Mouse (Mus musculus) heart, adult 2 months (tissue): ENCODE data around the gene Calr. TPM values are rescaled to one million over a fixed set of nuclear protein-coding genes. Genes with fewer than 3 reads are reported as not detected.

Source experiments
- DNase-seq, 2 experiments: peaks; one replicate each; pipeline ENCODE4 v3.0.0; 2021
- H3K27ac ChIP-seq: fragments of 200-600 bp; 2 replicates; pipeline ENCODE4 v1.8.1; 2022
- H3K27me3 ChIP-seq: fragments of 200-500 bp; 2 replicates; pipeline ENCODE4 v1.6.1; 2012; ENCODE audit warnings: mild to moderate bottlenecking, low read length, inconsistent platforms, mixed read lengths; ENCODE audit not compliant: control insufficient read depth, insufficient read depth
- H3K36me3 ChIP-seq: fragments of 200-500 bp; 2 replicates; pipeline ENCODE4 v1.6.1; 2012; ENCODE audit warnings: low read length, inconsistent platforms; ENCODE audit not compliant: control insufficient read depth, insufficient read depth
- H3K4me1 ChIP-seq: fragments of 200-500 bp; 2 replicates; pipeline ENCODE4 v1.6.1; 2011; ENCODE audit warnings: low read length; ENCODE audit not compliant: control insufficient read depth, insufficient read depth
- H3K4me3 ChIP-seq: fragments of 200-600 bp; 2 replicates; pipeline ENCODE4 v1.8.1; 2022
- H3K79me2 ChIP-seq: fragments of 200-500 bp; replicated peaks from 2 replicates; pipeline ENCODE4 v1.6.1; 2012; ENCODE audit warnings: mild to moderate bottlenecking, inconsistent platforms, low read length, moderate library complexity, mixed read lengths; ENCODE audit not compliant: control insufficient read depth, insufficient read depth
- H3K9ac ChIP-seq: fragments of 200-500 bp; 2 replicates; pipeline ENCODE4 v1.6.1; 2012; ENCODE audit warnings: low read depth, mild to moderate bottlenecking, control low read depth, inconsistent platforms, low read length, mixed read lengths
- CTCF ChIP-seq: fragments of 200-600 bp; IDR thresholded peaks from 2 replicates; pipeline ENCODE4 v1.8.1; 2022; ENCODE audit warnings: antibody characterized with exemption, mild to moderate bottlenecking, moderate library complexity
- EP300 ChIP-seq: fragments of 200-500 bp; IDR thresholded peaks from 2 replicates; pipeline ENCODE4 v1.6.1; 2011; ENCODE audit warnings: low read depth, low read length, control low read depth; ENCODE audit not compliant: insufficient read depth
- POLR2A ChIP-seq: fragments of 200-500 bp; IDR thresholded peaks from 2 replicates; pipeline ENCODE4 v1.6.1; 2011; ENCODE audit warnings: mild to moderate bottlenecking, low read depth, low read length, control low read depth; ENCODE audit not compliant: insufficient read depth
- WGBS: fragments of 180-500 bp; shearing (Covaris S2); methylation state at CpG from one replicate; pipeline ENCODE4 v1.1.7; 2018; 5-methylcytosine and 5-hydroxymethylcytosine counted together
- intact Hi-C: fragments of 180-260 bp; cut with DNase I; formaldehyde crosslinking; loops from one replicate; pipeline ENCODE4 v1.15.1; 2025
- polyA plus RNA-seq: library from polyadenylated mRNA; depleted of rRNA; stranded (reverse); fragments of >200 nt; gene quantifications from 2 replicates; pipeline ENCODE4 v1.2.3, GENCODE M21; 2012
- total RNA-seq, 2 experiments: library from RNA; stranded (reverse); gene quantifications; 2 replicates each; pipeline ENCODE4 v1.2.3; 2021

Calr gene
- total and polyA plus RNA-seq, 3 experiments: 154 to 416 (median 352) TPM

DNA sequence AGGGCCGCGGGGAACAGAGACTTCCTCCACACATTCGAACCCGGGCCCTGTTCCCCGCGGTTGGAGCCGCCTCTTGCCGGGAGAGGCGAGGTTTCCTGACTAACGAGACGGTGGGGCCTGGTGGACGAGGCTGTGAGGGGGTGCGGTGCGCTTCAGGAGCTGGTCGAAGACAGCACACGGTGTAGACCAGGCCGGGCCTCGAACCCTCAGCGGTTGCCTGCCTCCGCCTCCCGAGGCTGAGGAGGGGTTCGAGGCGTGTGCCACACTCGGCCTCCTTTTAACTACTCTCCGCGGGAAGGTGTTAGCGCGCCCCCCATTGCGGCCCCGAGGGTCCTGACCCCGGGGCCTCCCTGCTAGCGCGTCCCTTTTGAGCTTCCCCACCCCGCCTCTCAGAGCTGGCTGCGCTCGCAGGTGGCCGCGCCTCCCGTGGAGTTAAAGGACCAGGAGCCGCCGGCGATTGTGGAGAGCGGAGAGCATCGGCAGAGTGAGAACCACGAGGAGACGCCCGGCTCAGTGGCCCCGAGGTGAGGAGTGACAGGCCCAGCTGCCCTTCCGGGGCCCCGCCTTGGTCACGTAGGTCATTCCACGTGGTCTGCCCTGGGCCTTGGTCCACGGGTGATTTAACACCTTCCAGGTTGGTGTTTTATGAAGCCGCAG lies 25.7 kb upstream of the Calr start:
- 3% methylated on average over 54 of the region's 54 CpGs for WGBS
- H3K27ac ChIP-seq: no peak overlapping the region
- intact Hi-C loops: no loop called here
- peak; percentile 29 to 34 for DNase-seq
- peaks cover 3% of the 10 kb centered on the region; the same call in 1 of the 2 replicates for H3K4me1 ChIP-seq
- peak overlapping the region; percentile 50 for H3K4me3 ChIP-seq
- no peaks in the 10 kb centered on the region for H3K79me2 ChIP-seq
- H3K27me3 ChIP-seq: no peaks in the 10 kb centered on the region
- H3K36me3 ChIP-seq: no peaks in the 10 kb centered on the region
- peak overlapping the region; percentile 48 for H3K9ac ChIP-seq
- no peak for TF ChIP-seq POLR2A
- TF ChIP-seq EP300: no peak
- no peak for TF ChIP-seq CTCF

DNA sequence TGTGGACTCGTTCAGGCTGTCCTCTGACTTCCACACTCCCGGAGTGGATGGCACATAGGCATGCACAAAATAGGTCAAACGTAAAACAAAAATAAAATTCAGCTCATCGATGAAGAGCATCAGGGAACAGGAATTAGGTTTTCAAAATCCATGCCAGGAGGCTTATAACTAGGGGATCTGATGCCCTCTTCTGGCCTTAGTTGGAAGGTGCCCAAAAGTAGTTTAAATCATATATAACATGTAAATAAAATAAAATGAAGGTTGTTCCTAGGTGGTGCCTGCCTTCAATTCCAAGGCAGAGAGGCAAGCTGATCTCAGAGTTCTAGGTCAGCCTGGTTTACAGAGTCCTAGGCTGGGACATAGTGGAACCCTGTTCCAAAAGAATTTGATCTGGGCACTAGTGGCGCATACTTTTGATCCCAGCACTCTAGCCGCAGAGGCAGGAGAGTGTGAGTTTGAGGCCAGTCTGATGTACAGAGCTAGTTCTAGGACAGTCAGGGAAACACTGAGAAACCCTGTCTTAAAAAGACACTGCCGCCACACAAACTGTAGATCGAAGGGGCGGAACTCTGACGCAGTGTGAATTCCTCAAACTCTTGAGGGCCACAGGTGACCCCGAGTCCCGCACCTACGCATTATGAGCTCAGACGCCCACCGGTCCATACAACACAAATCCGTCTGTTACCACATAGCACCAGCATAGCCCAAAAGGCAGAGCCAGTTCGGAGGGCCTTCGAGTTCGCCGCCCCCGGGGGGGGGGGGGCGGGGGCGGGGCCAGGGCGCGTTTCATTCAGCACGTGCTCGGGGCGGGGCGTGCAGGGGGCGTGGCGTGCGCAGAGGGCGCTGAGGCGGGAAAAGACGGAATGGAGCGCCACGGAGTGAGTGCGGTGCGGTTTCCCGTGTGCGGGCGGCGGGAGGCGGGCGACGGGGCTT lies 24.9 kb upstream of the Calr start, which contains the start of gene Syce2:
TSS of gene Syce2 (plus strand) at position 736 of the 933 bp plus-strand sequence.
- intact Hi-C loops: no loop called here
- H3K4me1 ChIP-seq: peaks cover 3% of the 10 kb centered on the region; the same call in 1 of the 2 replicates
- no peak within 1 kb of the TSS for H3K27ac ChIP-seq
- no peaks in the 10 kb centered on the region for H3K79me2 ChIP-seq
- 12% methylated on average over 44 of the region's 46 CpGs for WGBS
- TF ChIP-seq CTCF: peak; percentile 50
- no peak for TF ChIP-seq EP300
- peak; percentile 83 to 85 for DNase-seq
- H3K9ac ChIP-seq: peak within 1 kb of the TSS; percentile 48
- H3K36me3 ChIP-seq: no peaks in the 10 kb centered on the region
- no peaks in the 10 kb centered on the region for H3K27me3 ChIP-seq
- peak within 1 kb of the TSS; percentile 50 for H3K4me3 ChIP-seq

DNA sequence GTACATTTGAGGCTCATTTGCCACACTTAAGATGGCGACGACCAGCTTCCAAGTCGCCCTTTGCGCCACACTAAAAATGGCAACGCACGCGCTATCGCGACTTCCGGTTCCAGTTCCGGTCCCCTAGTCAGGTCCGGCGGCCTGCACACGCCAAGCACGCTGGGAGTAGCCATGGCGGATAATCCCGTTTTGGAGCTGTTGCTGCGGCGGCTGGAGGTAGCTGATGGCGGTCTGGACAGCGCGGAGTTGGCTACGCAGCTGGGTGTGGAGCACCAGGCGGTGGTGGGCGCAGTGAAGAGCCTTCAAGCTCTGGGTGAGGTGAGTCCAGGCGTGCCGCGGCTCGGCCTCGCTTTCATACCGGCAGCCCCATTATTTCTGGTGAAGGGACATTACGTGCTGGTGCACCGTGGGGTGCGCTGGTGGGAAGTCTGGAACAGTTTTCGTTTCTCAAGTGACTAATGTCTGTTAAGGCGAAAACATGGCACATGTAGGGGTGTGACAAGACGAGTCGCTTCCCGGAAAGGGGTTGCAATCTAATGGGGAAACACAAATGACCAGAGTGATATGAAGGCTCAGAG lies 10.2 kb upstream of the Calr start, which contains the start of gene Farsa:
TSS of gene Farsa (plus strand) at position 126 of the 578 bp plus-strand sequence.
- Histone ChIP-seq H3K4me3 (peak within 1 kb of the TSS; percentile 73), H3K27me3 (no peaks in the 10 kb centered on the region), H3K79me2 (0 out of 2 replicates have a peak, but pooled peaks cover 1% of the 10 kb centered on the region), H3K9ac (peak within 1 kb of the TSS; percentile 98), H3K36me3 (no peaks in the 10 kb centered on the region; the same call in 1 of the 2 replicates), H3K27ac (peak within 1 kb of the TSS; percentile 92), H3K4me1 (no peaks in the 10 kb centered on the region)
- peak; percentile 92 for TF ChIP-seq POLR2A
- TF ChIP-seq CTCF: no peak
- peak; percentile 82; the same call in 1 of the 2 replicates for TF ChIP-seq EP300
- under 1% methylated on average over 39 of the region's 39 CpGs for WGBS
- DNase-seq: peak; percentile 93 to 94
- intact Hi-C loops: loop anchor here (1.0 to 5.0 kb wide), 3 partner anchors 9 to 110 kb away; partner anchors contain the start of genes Gm49661, Prdx2 and Rnaseh2a

DNA sequence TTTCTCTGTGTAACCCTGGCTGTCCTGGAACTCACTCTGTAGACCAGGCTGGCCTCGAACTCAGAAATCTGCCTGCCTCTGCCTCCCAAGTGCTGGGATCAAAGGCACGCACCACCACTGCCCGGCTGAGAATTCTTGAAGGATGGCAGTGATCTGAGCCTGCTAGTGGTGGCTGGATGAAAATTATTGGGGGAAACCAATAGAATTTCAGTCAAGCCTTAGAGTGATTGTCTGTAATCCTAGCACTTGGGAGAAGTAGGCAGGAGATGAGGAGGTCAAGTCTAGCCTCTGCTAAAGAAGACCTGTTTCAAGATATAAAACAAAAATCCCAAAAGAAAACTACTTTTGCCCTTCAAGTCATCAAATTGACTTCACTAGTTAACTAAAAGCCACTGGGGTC lies 9.7 kb upstream of the Calr start:
- Histone ChIP-seq H3K4me3 (no peak overlapping the region), H3K27ac (no peak overlapping the region), H3K79me2 (0 out of 2 replicates have a peak, but pooled peaks cover 1% of the 10 kb centered on the region), H3K27me3 (no peaks in the 10 kb centered on the region), H3K9ac (no peak overlapping the region), H3K4me1 (no peaks in the 10 kb centered on the region), H3K36me3 (no peaks in the 10 kb centered on the region; the same call in 1 of the 2 replicates)
- TF ChIP-seq POLR2A (no peak), CTCF (no peak), EP300 (no peak)
- DNase-seq: no peak
- WGBS: 92% methylated on average over 3 of the region's 3 CpGs
- intact Hi-C loops: loop anchor here (1.0 to 5.0 kb wide), 3 partner anchors 8 to 111 kb away; partner anchors contain the start of genes Gm49661, Prdx2 and Rnaseh2a

DNA sequence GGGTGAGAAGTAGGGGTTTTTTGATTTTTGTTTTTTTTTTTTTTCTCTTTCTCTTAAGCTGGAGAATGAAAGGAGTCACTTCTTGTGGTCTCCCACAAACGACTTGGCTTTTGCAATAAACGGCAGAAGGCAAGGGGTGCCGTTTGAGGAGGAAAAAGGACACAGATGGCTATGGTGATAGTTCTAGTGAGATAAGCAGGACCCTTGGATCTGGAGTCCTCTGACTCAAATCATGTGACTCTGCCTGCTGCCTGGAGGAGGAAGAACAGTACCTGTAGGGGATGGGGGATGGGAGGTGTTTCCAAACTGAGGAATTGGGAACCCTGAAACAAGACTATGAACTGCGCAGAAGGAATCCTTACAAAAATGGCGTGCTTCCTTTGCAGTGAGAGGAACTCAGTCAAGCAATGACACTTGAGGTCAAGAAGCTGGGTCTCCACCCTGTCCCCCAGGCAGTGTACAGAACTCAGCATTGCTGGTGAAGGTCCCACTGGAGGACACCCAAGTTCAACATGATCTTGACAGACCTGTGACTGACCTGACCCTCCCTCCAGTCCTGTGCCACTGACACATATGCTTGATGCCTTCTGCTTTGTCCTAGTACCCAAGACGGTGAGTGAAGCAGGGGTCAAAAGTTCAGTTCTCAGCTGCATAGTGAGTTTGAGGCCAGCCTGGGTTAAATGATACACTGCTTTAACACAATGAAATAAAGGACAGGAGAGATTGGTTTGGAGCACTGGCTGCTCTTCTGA lies 1.1 kb upstream of the Calr start:
- intact Hi-C loops: loop anchor here (1.0 to 5.0 kb wide), 2 partner anchors 8 to 54 kb away; partner anchors contain the start of genes Farsa and Klf1
- no peak for DNase-seq
- Histone ChIP-seq H3K4me3 (peak overlapping the region; percentile 60; the same call in 1 of the 2 replicates), H3K27me3 (no peaks in the 10 kb centered on the region), H3K36me3 (peaks cover 15% of the 10 kb centered on the region), H3K79me2 (no peaks in the 10 kb centered on the region; the same call in 1 of the 2 replicates), H3K27ac (peak overlapping the region; percentile 89), H3K9ac (no peak overlapping the region), H3K4me1 (peaks cover 5% of the 10 kb centered on the region)
- WGBS: 37% methylated on average over 6 of the region's 6 CpGs
- no peak for TF ChIP-seq CTCF
- TF ChIP-seq EP300: no peak
- TF ChIP-seq POLR2A: no peak
